Mouse (Mus musculus): Measurements from ENCODE around the gene Cd68.
"Not testable (repeated sequence)": the region's sequence is repeated elsewhere in the genome, so short reads cannot be mapped to it uniquely, and the experiment has no call there.

Cd68 gene

GRCm38 (mm10) chr11:69621571-69622268, 44.2 kb downstream of the Cd68 start, which contains the start of gene Sat2:
Gene Sat2 (plus strand): TSS chr11:69622024.
- DNase-seq = peak; percentile 58 to 76

GRCm38 (mm10) chr11:69620394-69621081, 45.4 kb downstream of the Cd68 start:
- no peak for DNase-seq

- no peak for DNase-seq
Measured at GRCm38 (mm10) chr11:69617805-69618204, 48.1 kb downstream of the Cd68 start, which contains the start of gene Shbg. Gene Shbg (minus strand): TSS chr11:69617905.

- DNase-seq = no peak
Measured at GRCm38 (mm10) chr11:69616781-69617180, 49.2 kb downstream of the Cd68 start.

DNA sequence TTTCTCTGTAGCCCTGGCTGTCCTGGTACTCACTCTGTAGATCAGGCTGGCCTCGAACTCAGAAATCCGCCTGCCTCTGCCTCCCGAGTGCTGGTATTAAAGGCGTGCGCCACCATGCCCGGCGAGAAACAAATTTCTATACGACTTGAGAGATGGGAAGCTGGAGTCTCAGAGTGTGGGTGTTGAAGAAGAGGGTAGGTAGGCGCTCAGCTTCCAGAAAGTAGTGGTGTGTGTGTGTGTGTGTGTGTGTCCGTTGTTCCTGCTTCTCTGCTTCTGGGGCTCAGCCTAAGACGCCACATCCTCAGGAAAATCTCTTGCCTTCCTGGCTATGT, 51.7 kb downstream of the Cd68 start:
- not testable (repeated sequence) for DNase-seq
